Mouse (Mus musculus): Measurements from ENCODE around the gene Zfp598. TPM values are rescaled to one million over a fixed set of nuclear protein-coding genes. Genes with fewer than 3 reads are reported as not detected.
"Not testable (repeated sequence)": the region's sequence is repeated elsewhere in the genome, so short reads cannot be mapped to it uniquely, and the experiment has no call there.

Zfp598 gene
- polyA plus RNA-seq, 1 experiment, result 42.1 TPM

- TF ChIP-seq POLR2A (IDR thresholded peaks at IDR 0.05; ENCODE audit: insufficient read depth, low read length) (no peak), CTCF (IDR thresholded peaks at IDR 0.05; ENCODE audit: low read depth, low read length) (peak; percentile 98), EP300 (IDR thresholded peaks at IDR 0.05; ENCODE audit: insufficient read depth, low read depth, low read length) (no peak)
- Histone ChIP-seq H3K27me3 (ENCODE audit: control insufficient read depth, insufficient read depth, low read length, poor library complexity, severe bottlenecking) (no peaks in the 10 kb centered on the region), H3K9ac (ENCODE audit: low read depth, poor library complexity, severe bottlenecking) (0 out of 2 replicates have a peak overlapping the region, but pooled peaks have one; percentile 39), H3K4me3 (ENCODE audit: low read depth, low read length) (peak overlapping the region; percentile 47), H3K27ac (ENCODE audit: insufficient read depth, low read length) (no peak overlapping the region), H3K4me1 (ENCODE audit: control insufficient read depth, insufficient read depth, low read length) (no peaks in the 10 kb centered on the region), H3K9me3 (replicated peaks; ENCODE audit: control insufficient read depth, insufficient read depth, low read length, poor library complexity, severe bottlenecking) (no peaks in the 10 kb centered on the region), H3K36me3 (ENCODE audit: control insufficient read depth, insufficient read depth, low read length, poor library complexity, severe bottlenecking) (no peaks in the 10 kb centered on the region)
These were observed 15.3 kb upstream of the Zfp598 start for GRCm38 (mm10) chr17:24653967-24654710.

DNA sequence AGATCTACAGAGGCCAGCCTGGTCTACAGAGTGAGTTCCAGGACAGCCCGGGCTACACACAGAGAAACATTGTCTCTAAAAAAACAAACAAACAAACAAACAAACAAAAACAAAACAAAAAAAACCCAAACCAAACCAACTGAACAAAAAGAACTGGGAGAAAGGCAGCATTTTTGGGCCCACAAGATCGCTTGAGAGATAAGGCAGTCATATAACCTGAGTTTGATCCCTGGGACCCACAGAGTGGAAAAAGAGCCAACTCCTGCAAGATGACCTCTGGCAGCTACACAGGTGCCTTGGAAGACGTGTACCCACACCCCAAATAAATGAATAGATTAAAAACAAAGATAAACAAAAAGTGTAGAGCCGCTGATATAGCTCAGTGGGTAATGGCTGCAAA is 14.5 kb upstream of the Zfp598 start:
- no peaks in the 10 kb centered on the region for H3K9me3 ChIP-seq (replicated peaks; ENCODE audit: control insufficient read depth, insufficient read depth, low read length, poor library complexity, severe bottlenecking)
- no peak for TF ChIP-seq EP300 (IDR thresholded peaks at IDR 0.05; ENCODE audit: insufficient read depth, low read depth, low read length)
- no peak for TF ChIP-seq POLR2A (IDR thresholded peaks at IDR 0.05; ENCODE audit: insufficient read depth, low read length)
- no peak for TF ChIP-seq CTCF (IDR thresholded peaks at IDR 0.05; ENCODE audit: low read depth, low read length)
- no peaks in the 10 kb centered on the region for H3K36me3 ChIP-seq (ENCODE audit: control insufficient read depth, insufficient read depth, low read length, poor library complexity, severe bottlenecking)
- no peak overlapping the region for H3K9ac ChIP-seq (ENCODE audit: low read depth, poor library complexity, severe bottlenecking)
- H3K27me3 ChIP-seq (ENCODE audit: control insufficient read depth, insufficient read depth, low read length, poor library complexity, severe bottlenecking), result no peaks in the 10 kb centered on the region
- H3K4me3 ChIP-seq (ENCODE audit: low read depth, low read length), result no peak overlapping the region
- no peaks in the 10 kb centered on the region for H3K4me1 ChIP-seq (ENCODE audit: control insufficient read depth, insufficient read depth, low read length)
- no peak overlapping the region for H3K27ac ChIP-seq (ENCODE audit: insufficient read depth, low read length)

- Histone ChIP-seq H3K36me3 (ENCODE audit: control insufficient read depth, insufficient read depth, low read length, poor library complexity, severe bottlenecking) (no peaks in the 10 kb centered on the region), H3K4me1 (ENCODE audit: control insufficient read depth, insufficient read depth, low read length) (no peaks in the 10 kb centered on the region), H3K27me3 (ENCODE audit: control insufficient read depth, insufficient read depth, low read length, poor library complexity, severe bottlenecking) (no peaks in the 10 kb centered on the region), H3K9me3 (replicated peaks; ENCODE audit: control insufficient read depth, insufficient read depth, low read length, poor library complexity, severe bottlenecking) (no peaks in the 10 kb centered on the region), H3K9ac (ENCODE audit: low read depth, poor library complexity, severe bottlenecking) (peak within 1 kb of the TSS; percentile 43), H3K27ac (ENCODE audit: insufficient read depth, low read length) (no peak within 1 kb of the TSS), H3K4me3 (ENCODE audit: low read depth, low read length) (peak within 1 kb of the TSS; percentile 63)
- TF ChIP-seq EP300 (IDR thresholded peaks at IDR 0.05; ENCODE audit: insufficient read depth, low read depth, low read length) (no peak), POLR2A (IDR thresholded peaks at IDR 0.05; ENCODE audit: insufficient read depth, low read length) (no peak), CTCF (IDR thresholded peaks at IDR 0.05; ENCODE audit: low read depth, low read length) (no peak)
These were observed 11.3 kb upstream of the Zfp598 start, which contains the start of gene Npw for GRCm38 (mm10) chr17:24658017-24658758. Npw (minus strand) TSS chr17:24658457.

DNA sequence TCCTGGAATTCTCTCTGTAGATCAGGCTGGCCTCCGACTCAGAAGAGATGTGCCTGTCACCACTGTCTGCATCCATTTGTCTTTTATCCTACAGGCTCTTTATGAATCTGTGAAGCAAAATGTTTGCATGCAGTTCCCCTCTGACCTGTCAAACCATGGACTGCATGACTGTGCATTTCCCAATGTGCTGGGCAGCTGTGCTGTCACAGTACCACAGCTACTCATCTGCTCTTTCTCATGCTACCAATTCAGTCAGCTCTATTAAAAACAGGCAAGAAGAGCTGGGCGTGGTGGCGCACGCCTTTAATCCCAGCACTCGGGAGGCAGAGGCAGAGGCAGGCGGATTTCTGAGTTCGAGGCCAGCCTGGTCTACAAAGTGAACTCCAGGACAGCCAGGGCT is 2.5 kb upstream of the Zfp598 start:
- H3K27me3 ChIP-seq (ENCODE audit: control insufficient read depth, insufficient read depth, low read length, poor library complexity, severe bottlenecking), result not testable (repeated sequence)

GRCm38 (mm10) chr17:24667416-24667815 is 2.1 kb upstream of the Zfp598 start:
- Histone ChIP-seq H3K9ac (ENCODE audit: low read depth, poor library complexity, severe bottlenecking) (no peak overlapping the region), H3K27ac (ENCODE audit: insufficient read depth, low read length) (0 out of 2 replicates have a peak overlapping the region, but pooled peaks have one; percentile 19), H3K4me1 (ENCODE audit: control insufficient read depth, insufficient read depth, low read length) (peaks cover 2% of the 10 kb centered on the region), H3K9me3 (replicated peaks; ENCODE audit: control insufficient read depth, insufficient read depth, low read length, poor library complexity, severe bottlenecking) (no peaks in the 10 kb centered on the region), H3K36me3 (ENCODE audit: control insufficient read depth, insufficient read depth, low read length, poor library complexity, severe bottlenecking) (no peaks in the 10 kb centered on the region), H3K27me3 (ENCODE audit: control insufficient read depth, insufficient read depth, low read length, poor library complexity, severe bottlenecking) (no peaks in the 10 kb centered on the region), H3K4me3 (ENCODE audit: low read depth, low read length) (no peak overlapping the region)
- peak; percentile 53 for TF ChIP-seq CTCF (IDR thresholded peaks at IDR 0.05; ENCODE audit: low read depth, low read length)
- TF ChIP-seq EP300 (IDR thresholded peaks at IDR 0.05; ENCODE audit: insufficient read depth, low read depth, low read length), result no peak

More for the DNA sequence above, 2.5 kb upstream of the Zfp598 start:
- not testable (repeated sequence) for H3K4me1 ChIP-seq (ENCODE audit: control insufficient read depth, insufficient read depth, low read length); H3K27ac ChIP-seq (ENCODE audit: insufficient read depth, low read length); H3K9ac ChIP-seq (ENCODE audit: low read depth, poor library complexity, severe bottlenecking); H3K9me3 ChIP-seq (replicated peaks; ENCODE audit: control insufficient read depth, insufficient read depth, low read length, poor library complexity, severe bottlenecking); H3K36me3 ChIP-seq (ENCODE audit: control insufficient read depth, insufficient read depth, low read length, poor library complexity, severe bottlenecking); H3K4me3 ChIP-seq (ENCODE audit: low read depth, low read length)

GRCm38 (mm10) chr17:24669214-24669544 is 308 bp upstream of the Zfp598 start:
- H3K27ac ChIP-seq (ENCODE audit: insufficient read depth, low read length), result peak overlapping the region; percentile 66
- H3K9me3 ChIP-seq (replicated peaks; ENCODE audit: control insufficient read depth, insufficient read depth, low read length, poor library complexity, severe bottlenecking); H3K27me3 ChIP-seq (ENCODE audit: control insufficient read depth, insufficient read depth, low read length, poor library complexity, severe bottlenecking); H3K4me1 ChIP-seq (ENCODE audit: control insufficient read depth, insufficient read depth, low read length); H3K36me3 ChIP-seq (ENCODE audit: control insufficient read depth, insufficient read depth, low read length, poor library complexity, severe bottlenecking): not testable (repeated sequence)
- H3K4me3 ChIP-seq (ENCODE audit: low read depth, low read length), result peak overlapping the region; percentile 89
- H3K9ac ChIP-seq (ENCODE audit: low read depth, poor library complexity, severe bottlenecking), result peak overlapping the region; percentile 94

Data from ES-Bruce4 (cell line).